Comparison of ENCODE assay signal across 9 mouse cellular contexts in genomic region chr16:20144568-20144967, GRCm38 (mm10).
"Had no signal": no experiment of that assay in that cellular context is flagged by ENCODE, and none has a peak within 500 bp of the region (broad histone marks: within the 10 kb centered on the region; RNA-seq: fewer than 3 reads in every experiment).

No protein-coding gene starts in this region.

- DNase-seq: lung, adult 18-20 months; lung, embryonic 14.5 days; lung, postnatal 10 days; lung, postnatal 4 days; midbrain, embryonic 14.5 days; right cerebral cortex, postnatal 14 days; thymus, adult 2 months; thymus, postnatal 25 days; thymus, postnatal 4 days had no signal
